Mouse (Mus musculus): ENCODE measurements around the gene Fxyd3. TPM values are rescaled to one million over a fixed set of nuclear protein-coding genes. Genes with fewer than 3 reads are reported as not detected.

Fxyd3 gene
- polyA plus RNA-seq, 1 experiment, result not detected

DNA sequence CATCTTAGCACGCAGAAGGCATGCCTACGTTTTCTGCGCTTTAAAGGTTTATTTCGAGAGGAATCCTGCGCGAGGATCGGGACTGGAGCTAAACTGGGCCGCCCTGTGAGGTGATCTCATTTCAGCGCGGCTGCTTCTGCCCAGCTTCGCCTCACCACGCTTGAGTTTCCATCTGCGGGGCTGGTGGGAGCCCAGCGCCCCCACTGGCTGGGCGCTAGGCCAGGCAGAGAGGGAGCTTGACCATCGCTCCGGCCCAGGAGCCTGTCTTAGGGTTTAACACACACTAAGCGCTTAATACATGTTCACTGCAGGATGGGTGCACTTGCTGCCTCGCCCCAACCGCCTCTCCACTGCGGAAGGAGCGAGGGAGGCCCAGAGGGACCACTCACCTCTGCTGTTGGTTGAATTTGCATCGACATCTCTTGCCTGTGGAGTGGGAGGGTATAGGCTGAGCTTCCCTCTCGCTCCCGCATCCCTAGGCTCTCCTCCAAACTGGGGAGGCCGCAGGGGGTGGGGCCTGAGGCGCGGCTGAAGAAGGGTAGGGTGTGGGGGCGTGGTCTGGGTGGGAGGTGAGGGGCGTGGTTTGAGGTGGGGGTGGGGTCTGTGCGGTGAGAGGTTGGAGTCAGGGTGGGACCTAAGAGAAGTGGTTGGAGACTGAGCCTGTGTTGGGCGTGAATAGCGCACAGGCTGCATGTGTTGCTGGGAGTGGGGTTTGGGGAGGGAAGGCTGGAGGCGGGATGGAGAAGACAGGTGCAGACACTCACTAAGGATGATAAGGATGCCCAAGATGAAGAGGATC lies 23.7 kb downstream of the Fxyd3 start:
- H3K4me3 ChIP-seq (ENCODE audit: insufficient read depth, low read length), result no peak overlapping the region
- TF ChIP-seq POLR2A (IDR thresholded peaks at IDR 0.05; ENCODE audit: borderline replicate concordance, low read depth, low read length) (no peak), CTCF (IDR thresholded peaks at IDR 0.05; ENCODE audit: low read depth, low read length) (no peak)
- H3K27ac ChIP-seq (ENCODE audit: insufficient read depth, low read depth, low read length), result no peak overlapping the region
- 0 out of 2 replicates have a peak, but pooled peaks cover 3% of the 10 kb centered on the region for H3K4me1 ChIP-seq (ENCODE audit: control insufficient read depth, insufficient read depth, low read length)

DNA sequence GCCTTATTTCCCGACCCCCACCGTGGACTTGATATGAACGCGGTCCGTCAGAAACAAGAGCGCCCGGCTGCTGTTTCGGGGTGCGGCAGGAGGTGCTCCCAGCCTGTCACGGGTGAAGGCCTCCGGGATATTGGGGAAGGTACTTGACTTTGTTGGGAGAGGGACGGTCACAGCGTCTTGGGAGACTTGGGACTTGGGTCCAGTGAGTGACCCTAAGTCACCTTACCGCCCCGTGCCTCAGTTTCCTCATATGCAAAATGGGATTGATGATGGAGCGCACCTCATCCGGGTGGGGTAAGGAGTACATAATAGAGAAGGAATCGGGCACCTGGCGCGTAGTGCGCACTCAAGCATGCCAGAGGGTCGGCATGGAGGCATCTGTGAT lies 24.3 kb downstream of the Fxyd3 start:
- TF ChIP-seq POLR2A (IDR thresholded peaks at IDR 0.05; ENCODE audit: borderline replicate concordance, low read depth, low read length), result no peak
- no peak for TF ChIP-seq CTCF (IDR thresholded peaks at IDR 0.05; ENCODE audit: low read depth, low read length)
- H3K4me3 ChIP-seq (ENCODE audit: insufficient read depth, low read length), result no peak overlapping the region
- no peak overlapping the region for H3K27ac ChIP-seq (ENCODE audit: insufficient read depth, low read depth, low read length)
- H3K4me1 ChIP-seq (ENCODE audit: control insufficient read depth, insufficient read depth, low read length), result 0 out of 2 replicates have a peak, but pooled peaks cover 3% of the 10 kb centered on the region

DNA sequence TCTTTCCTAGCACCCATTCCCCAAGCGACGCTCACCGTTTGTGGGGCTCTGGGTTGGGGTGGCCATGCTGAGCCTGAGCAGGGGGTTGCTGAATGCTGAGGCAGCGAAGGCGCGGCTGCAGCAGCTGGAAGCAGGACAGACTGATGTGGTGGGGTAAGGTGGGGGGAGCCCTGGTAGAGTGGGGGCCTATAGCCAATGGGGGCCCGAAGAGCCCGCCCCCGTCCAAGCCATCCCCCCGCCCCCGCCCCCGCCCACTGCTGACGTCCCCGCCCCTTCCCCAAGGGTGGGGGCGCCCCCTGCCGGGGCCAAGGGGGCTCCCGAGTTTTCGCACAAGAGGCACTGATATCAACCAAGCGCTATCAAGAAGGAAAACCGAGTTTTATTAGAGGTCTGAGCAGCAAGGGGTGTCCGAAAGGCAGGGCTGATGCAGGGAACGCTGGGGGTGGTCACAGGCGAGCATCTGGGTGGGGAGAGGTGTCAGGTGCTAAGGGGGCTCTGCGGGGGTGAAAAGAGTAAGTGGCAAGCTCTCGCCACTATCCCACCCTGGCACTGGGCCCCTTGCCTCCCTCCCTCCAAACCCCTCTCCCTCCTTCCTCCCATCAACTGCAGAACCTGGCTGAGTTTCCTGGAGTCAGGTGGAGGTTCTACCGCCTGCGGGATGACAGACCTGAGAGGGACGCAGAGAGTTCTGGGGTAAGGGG lies 25.0 kb downstream of the Fxyd3 start, which contains the start of gene Fxyd7:
TSS of gene Fxyd7 (minus strand) at position 147 of the 701 bp plus-strand sequence.
- H3K27ac ChIP-seq (ENCODE audit: insufficient read depth, low read depth, low read length), result no peak within 1 kb of the TSS
- no peak for TF ChIP-seq POLR2A (IDR thresholded peaks at IDR 0.05; ENCODE audit: borderline replicate concordance, low read depth, low read length)
- TF ChIP-seq CTCF (IDR thresholded peaks at IDR 0.05; ENCODE audit: low read depth, low read length), result no peak
- 0 out of 2 replicates have a peak, but pooled peaks cover 3% of the 10 kb centered on the region for H3K4me1 ChIP-seq (ENCODE audit: control insufficient read depth, insufficient read depth, low read length)
- no peak within 1 kb of the TSS for H3K4me3 ChIP-seq (ENCODE audit: insufficient read depth, low read length)

DNA sequence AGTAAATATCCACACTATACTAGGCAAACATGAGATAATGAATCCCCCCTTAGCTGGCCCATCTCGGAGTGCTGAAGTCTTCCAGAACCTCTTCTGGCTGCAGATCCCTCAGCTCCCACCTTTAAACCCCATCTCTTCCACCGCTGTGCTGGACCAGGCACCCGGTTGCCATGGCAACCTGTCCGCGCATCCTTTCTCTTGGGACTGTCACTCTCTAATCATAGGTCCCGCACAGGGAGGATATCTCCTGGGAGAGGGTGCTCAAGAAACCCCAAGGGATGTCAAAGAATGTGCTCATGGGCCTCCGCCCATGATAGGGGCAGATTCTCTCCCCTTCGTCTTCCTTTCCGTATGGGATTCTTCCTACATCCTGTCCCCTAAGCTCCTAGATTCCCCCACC lies 25.6 kb downstream of the Fxyd3 start:
- H3K27ac ChIP-seq (ENCODE audit: insufficient read depth, low read depth, low read length), result no peak overlapping the region
- H3K4me3 ChIP-seq (ENCODE audit: insufficient read depth, low read length), result no peak overlapping the region
- TF ChIP-seq CTCF (IDR thresholded peaks at IDR 0.05; ENCODE audit: low read depth, low read length) (no peak), POLR2A (IDR thresholded peaks at IDR 0.05; ENCODE audit: borderline replicate concordance, low read depth, low read length) (no peak)
- 0 out of 2 replicates have a peak, but pooled peaks cover 3% of the 10 kb centered on the region for H3K4me1 ChIP-seq (ENCODE audit: control insufficient read depth, insufficient read depth, low read length)

DNA sequence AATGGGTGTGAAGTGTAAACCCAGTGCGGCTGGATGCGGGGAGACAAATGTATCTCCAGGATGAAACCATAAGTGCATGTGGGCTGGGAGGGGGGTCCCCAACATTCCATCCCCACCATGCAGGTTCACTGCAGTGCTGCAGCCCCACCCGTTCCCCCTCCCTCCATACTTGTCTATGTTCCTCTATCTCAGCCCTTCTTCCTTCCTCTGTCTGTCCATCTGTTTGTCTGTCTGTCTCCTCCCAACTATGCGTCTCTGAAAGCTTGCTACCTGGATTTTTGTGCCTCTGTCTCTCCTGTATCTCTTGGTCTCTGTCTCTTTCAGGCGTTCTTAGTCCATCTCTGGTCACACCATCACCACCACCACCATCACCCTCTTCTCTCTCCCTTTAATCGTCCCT lies 26.0 kb downstream of the Fxyd3 start:
- Histone ChIP-seq H3K4me3 (ENCODE audit: insufficient read depth, low read length) (no peak overlapping the region), H3K4me1 (ENCODE audit: control insufficient read depth, insufficient read depth, low read length) (0 out of 2 replicates have a peak, but pooled peaks cover 3% of the 10 kb centered on the region), H3K27ac (ENCODE audit: insufficient read depth, low read depth, low read length) (no peak overlapping the region)
- TF ChIP-seq POLR2A (IDR thresholded peaks at IDR 0.05; ENCODE audit: borderline replicate concordance, low read depth, low read length) (no peak), CTCF (IDR thresholded peaks at IDR 0.05; ENCODE audit: low read depth, low read length) (no peak)

DNA sequence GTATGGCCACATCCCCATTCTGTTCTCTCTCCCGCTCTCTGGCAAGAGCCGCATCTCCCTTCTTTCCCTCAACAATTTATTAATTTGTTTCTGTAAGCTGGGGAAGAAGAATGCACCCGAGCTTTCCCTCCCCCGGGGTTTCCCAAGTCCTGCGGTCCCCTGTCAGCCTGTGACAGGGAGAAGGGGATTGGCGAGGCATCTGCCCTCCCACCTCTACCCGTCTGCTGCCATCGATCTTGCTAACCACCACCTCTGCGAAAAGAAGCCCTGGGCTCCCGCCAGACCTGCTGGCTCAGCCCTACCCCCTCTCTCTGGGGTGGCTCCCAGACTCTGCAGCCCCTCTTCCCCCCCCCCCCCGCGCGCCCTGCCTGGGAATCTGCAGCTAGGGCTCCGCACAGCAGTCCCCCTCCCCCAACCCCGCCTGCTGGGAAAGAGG lies 26.6 kb downstream of the Fxyd3 start:
- no peak for TF ChIP-seq CTCF (IDR thresholded peaks at IDR 0.05; ENCODE audit: low read depth, low read length)
- TF ChIP-seq POLR2A (IDR thresholded peaks at IDR 0.05; ENCODE audit: borderline replicate concordance, low read depth, low read length), result no peak
- Histone ChIP-seq H3K27ac (ENCODE audit: insufficient read depth, low read depth, low read length) (no peak overlapping the region), H3K4me1 (ENCODE audit: control insufficient read depth, insufficient read depth, low read length) (0 out of 2 replicates have a peak, but pooled peaks cover 3% of the 10 kb centered on the region), H3K4me3 (ENCODE audit: insufficient read depth, low read length) (no peak overlapping the region)

DNA sequence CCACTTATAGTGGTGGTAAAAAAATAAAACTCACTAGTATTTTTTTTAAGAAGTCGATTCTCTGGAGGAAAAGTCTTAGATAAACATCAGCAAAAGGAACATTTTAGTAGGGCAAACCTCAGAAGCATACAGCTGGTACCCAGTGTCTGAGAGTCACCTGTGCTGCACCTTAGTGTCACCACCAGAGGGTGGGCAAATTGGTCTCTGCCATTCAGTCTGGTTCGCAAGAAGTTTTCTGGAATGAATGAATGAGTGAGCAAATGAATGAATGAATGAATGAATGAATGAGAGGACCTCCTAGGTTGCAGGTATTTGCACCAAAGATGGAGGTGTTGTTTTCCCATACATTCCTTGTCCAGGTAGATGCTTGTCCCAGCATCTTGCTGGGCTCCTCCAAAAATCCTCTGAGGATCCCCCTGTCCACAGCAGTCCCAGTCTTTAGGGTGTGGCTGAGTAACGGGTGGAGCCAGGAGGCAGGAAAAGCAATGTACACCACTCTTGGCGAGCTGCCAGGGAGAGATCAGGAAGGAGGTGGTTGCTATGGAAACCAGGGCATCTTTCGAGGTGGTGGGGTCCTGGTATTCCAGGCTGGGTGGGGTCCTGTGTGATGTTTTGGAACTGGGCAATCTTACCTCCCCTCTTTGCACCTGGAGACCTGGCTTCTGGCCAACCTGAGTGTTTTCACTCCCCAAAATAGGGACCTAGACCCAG lies 27.2 kb downstream of the Fxyd3 start:
- Histone ChIP-seq H3K4me1 (ENCODE audit: control insufficient read depth, insufficient read depth, low read length) (0 out of 2 replicates have a peak, but pooled peaks cover 3% of the 10 kb centered on the region), H3K27ac (ENCODE audit: insufficient read depth, low read depth, low read length) (no peak overlapping the region), H3K4me3 (ENCODE audit: insufficient read depth, low read length) (no peak overlapping the region)
- TF ChIP-seq CTCF (IDR thresholded peaks at IDR 0.05; ENCODE audit: low read depth, low read length), result no peak
- no peak for TF ChIP-seq POLR2A (IDR thresholded peaks at IDR 0.05; ENCODE audit: borderline replicate concordance, low read depth, low read length)

DNA sequence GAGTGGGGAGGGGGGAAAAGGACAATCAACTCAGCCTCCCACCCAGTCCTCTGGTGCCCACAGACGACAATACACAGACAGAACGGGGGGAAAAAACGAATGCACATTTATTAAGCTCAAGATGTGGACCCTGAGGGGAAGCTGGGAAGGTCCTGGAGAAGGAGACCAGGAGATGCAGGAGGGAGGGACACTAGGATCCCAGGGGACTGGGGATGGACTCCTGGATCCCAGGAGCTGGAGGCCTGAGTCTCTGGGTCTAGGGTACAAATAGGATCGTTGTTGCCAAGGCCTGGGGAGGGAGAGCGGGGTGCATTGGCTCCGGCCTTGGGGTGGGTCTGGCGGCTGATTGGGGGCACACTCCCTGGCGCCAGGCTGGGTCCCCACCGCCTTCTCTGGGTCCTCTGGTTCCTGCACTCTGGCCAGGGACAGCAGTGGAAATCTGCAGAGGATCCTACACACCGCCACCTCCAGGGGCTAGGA lies 34.0 kb downstream of the Fxyd3 start, which contains the start of gene Fxyd5:
TSS of gene Fxyd5 (minus strand) at position 51 of the 480 bp plus-strand sequence.
- TF ChIP-seq POLR2A (IDR thresholded peaks at IDR 0.05; ENCODE audit: borderline replicate concordance, low read depth, low read length) (no peak), CTCF (IDR thresholded peaks at IDR 0.05; ENCODE audit: low read depth, low read length) (no peak)
- H3K4me1 ChIP-seq (ENCODE audit: control insufficient read depth, insufficient read depth, low read length), result peaks cover 20% of the 10 kb centered on the region
- H3K27ac ChIP-seq (ENCODE audit: insufficient read depth, low read depth, low read length), result peak within 1 kb of the TSS; percentile 76
- H3K4me3 ChIP-seq (ENCODE audit: insufficient read depth, low read length), result peak within 1 kb of the TSS; percentile 73

DNA sequence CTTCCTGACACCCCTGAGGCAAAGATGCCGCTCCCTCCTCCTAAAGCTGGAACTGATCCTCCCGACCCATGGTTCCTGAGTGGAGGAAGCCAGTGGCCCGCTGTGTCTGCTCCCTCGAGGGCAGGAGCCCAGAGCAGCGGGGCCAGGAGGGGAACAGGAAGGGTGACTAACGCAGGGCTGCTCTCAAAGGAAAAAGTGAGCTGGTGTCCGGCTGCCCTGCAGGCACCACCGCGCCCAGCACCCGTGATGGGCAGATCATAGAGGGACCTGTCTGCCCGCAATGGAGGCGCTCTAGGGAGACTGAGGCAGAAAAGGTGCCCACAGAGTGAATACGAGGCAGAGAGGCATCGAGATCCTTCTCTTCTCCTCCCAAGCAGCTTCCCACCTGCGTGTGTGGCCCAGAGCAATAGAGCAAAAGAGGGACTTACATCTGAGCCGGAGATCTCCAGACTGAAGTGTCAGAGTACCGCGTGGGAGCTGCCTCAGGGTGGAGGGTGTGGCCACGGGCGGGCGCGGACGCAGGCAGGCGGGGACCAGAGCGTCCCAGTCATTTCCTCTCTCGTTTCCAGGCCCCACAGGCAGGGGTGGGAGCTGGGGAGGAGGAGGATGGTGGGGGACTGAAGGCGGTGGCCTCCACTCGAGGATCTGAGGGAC lies 34.7 kb downstream of the Fxyd3 start:
- Histone ChIP-seq H3K4me1 (ENCODE audit: control insufficient read depth, insufficient read depth, low read length) (peaks cover 25% of the 10 kb centered on the region), H3K4me3 (ENCODE audit: insufficient read depth, low read length) (peak overlapping the region; percentile 73), H3K27ac (ENCODE audit: insufficient read depth, low read depth, low read length) (peak overlapping the region; percentile 76)
- no peak for TF ChIP-seq CTCF (IDR thresholded peaks at IDR 0.05; ENCODE audit: low read depth, low read length)
- no peak for TF ChIP-seq POLR2A (IDR thresholded peaks at IDR 0.05; ENCODE audit: borderline replicate concordance, low read depth, low read length)

Data from bone marrow macrophage, adult 2 months (primary cell).